In the genomic region with DNA sequence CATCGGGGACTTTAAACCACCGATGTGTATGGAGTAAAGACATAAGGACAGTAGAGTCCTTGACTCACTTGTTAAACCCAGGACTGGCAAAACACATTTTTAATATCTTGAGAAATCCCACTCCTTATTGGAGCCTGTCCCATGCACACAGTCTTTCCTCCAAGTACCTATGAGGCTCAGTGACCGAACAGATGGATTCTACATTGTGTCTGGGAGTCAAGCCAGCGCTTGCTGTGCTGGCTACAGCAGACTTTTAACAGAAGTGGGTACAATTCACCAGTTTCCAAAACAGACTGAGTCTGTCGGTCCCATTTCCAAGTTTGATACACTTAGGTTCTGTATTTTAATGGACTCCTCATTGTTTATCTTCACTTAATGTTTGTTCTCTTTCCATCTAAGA, we compare ENCODE assay signal across 11 mouse cellular contexts.
DNase-seq lines count a peak whose midpoint lies in the region; ATAC-seq lines count a peak whose summit lies in the region.
"Had no signal": no experiment of that assay in that cellular context is flagged by ENCODE, and none has a peak within 500 bp of the region (broad histone marks: within the 10 kb centered on the region; RNA-seq: fewer than 3 reads in every experiment).

No protein-coding gene starts in this region.

- H3K4me2 ChIP-seq in forebrain, embryonic 14.5 days (ENCODE audit: low read length), result no peak overlapping the region
- no peak overlapping the region for H3K4me2 ChIP-seq in forebrain, embryonic 11.5 days (ENCODE audit: low read depth, low read length, severe bottlenecking)
- H3K4me2 ChIP-seq in intestine, embryonic 16.5 days (ENCODE audit: low read depth, low read length), result no peak overlapping the region
- H3K4me2 ChIP-seq: limb, embryonic 15.5 days; neural tube, embryonic 13.5 days had no signal

- ATAC-seq in forebrain, embryonic 14.5 days, result peak; percentile 46; the same call in 1 of the 2 replicates
- ATAC-seq in forebrain, embryonic 11.5 days (replicated peaks; ENCODE audit: low FRiP score), result no peak
- ATAC-seq in intestine, embryonic 16.5 days, result no peak

- H3K27ac ChIP-seq in forebrain, embryonic 14.5 days (ENCODE audit: low read depth, low read length), result no peak overlapping the region
- no peak overlapping the region for H3K27ac ChIP-seq in forebrain, embryonic 11.5 days (ENCODE audit: low read depth, low read length)
- no peak overlapping the region for H3K27ac ChIP-seq in intestine, embryonic 16.5 days (ENCODE audit: low read length)
- H3K27ac ChIP-seq: limb, embryonic 15.5 days; neural tube, embryonic 13.5 days had no signal

- WGBS in forebrain, embryonic 14.5 days, result 84% methylated on average over 5 of the region's 5 CpGs
- 91% methylated on average over 5 of the region's 5 CpGs for WGBS in forebrain, embryonic 11.5 days
- 73% methylated on average over 5 of the region's 5 CpGs for WGBS in intestine, embryonic 16.5 days

- peak; percentile 47 for DNase-seq in forebrain, embryonic 14.5 days (ENCODE audit: low spot score)
- DNase-seq in forebrain, embryonic 11.5 days (ENCODE audit: low spot score), result no peak
- peak; percentile 91 to 95 for DNase-seq in cerebellum, postnatal 36 days
- DNase-seq in layer of hippocampus, postnatal 14 days (ENCODE audit: low spot score in 2 of 2), result peak; percentile 43 to 80
- DNase-seq in right cerebral cortex, postnatal 14 days, result peak; percentile 57
- no peak for DNase-seq in adrenal gland, adult 2 months
- DNase-seq in kidney, postnatal 25 days, result no peak
- DNase-seq: thymus, postnatal 4 days had no signal

- H3K4me1 ChIP-seq in forebrain, embryonic 14.5 days (ENCODE audit: control insufficient read depth, insufficient read depth, low read length), result no peaks in the 10 kb centered on the region
- no peaks in the 10 kb centered on the region for H3K4me1 ChIP-seq in forebrain, embryonic 11.5 days (replicated peaks; ENCODE audit: control insufficient read depth, insufficient read depth, low read length)
- no peaks in the 10 kb centered on the region for H3K4me1 ChIP-seq in intestine, embryonic 16.5 days (ENCODE audit: control insufficient read depth, insufficient read depth, low read length)
- H3K4me1 ChIP-seq: limb, embryonic 15.5 days; neural tube, embryonic 13.5 days had no signal

- no peak overlapping the region for H3K9ac ChIP-seq in forebrain, embryonic 14.5 days (ENCODE audit: low read length)
- H3K9ac ChIP-seq in forebrain, embryonic 11.5 days (ENCODE audit: low read length), result no peak overlapping the region
- no peak overlapping the region for H3K9ac ChIP-seq in intestine, embryonic 16.5 days (ENCODE audit: low read depth, low read length)
- H3K9ac ChIP-seq: limb, embryonic 15.5 days; neural tube, embryonic 13.5 days had no signal

- H3K27me3 ChIP-seq in forebrain, embryonic 14.5 days (replicated peaks; ENCODE audit: control insufficient read depth, insufficient read depth, low read length), result no peaks in the 10 kb centered on the region
- H3K27me3 ChIP-seq in forebrain, embryonic 11.5 days (ENCODE audit: control insufficient read depth, insufficient read depth, low read length), result no peaks in the 10 kb centered on the region
- no peaks in the 10 kb centered on the region for H3K27me3 ChIP-seq in intestine, embryonic 16.5 days (replicated peaks; ENCODE audit: control insufficient read depth, insufficient read depth, low read length)
- H3K27me3 ChIP-seq: limb, embryonic 15.5 days; neural tube, embryonic 13.5 days had no signal

- H3K4me3 ChIP-seq in forebrain, embryonic 14.5 days (ENCODE audit: low read depth, low read length), result no peak overlapping the region
- no peak overlapping the region for H3K4me3 ChIP-seq in forebrain, embryonic 11.5 days (ENCODE audit: low read depth, low read length)
- H3K4me3 ChIP-seq in intestine, embryonic 16.5 days (ENCODE audit: low read length), result no peak overlapping the region
- H3K4me3 ChIP-seq: limb, embryonic 15.5 days; neural tube, embryonic 13.5 days had no signal

- H3K9me3 ChIP-seq in forebrain, embryonic 14.5 days (replicated peaks; ENCODE audit: control insufficient read depth, low read length), result no peaks in the 10 kb centered on the region
- H3K9me3 ChIP-seq in forebrain, embryonic 11.5 days (ENCODE audit: control insufficient read depth, low read length), result no peaks in the 10 kb centered on the region
- no peaks in the 10 kb centered on the region for H3K9me3 ChIP-seq in intestine, embryonic 16.5 days (ENCODE audit: control insufficient read depth, low read length)
- H3K9me3 ChIP-seq: limb, embryonic 15.5 days; neural tube, embryonic 13.5 days had no signal

- no peaks in the 10 kb centered on the region for H3K36me3 ChIP-seq in forebrain, embryonic 14.5 days (ENCODE audit: control insufficient read depth, insufficient read depth, low read length)
- no peaks in the 10 kb centered on the region for H3K36me3 ChIP-seq in forebrain, embryonic 11.5 days (ENCODE audit: control insufficient read depth, insufficient read depth, low read length)
- no peaks in the 10 kb centered on the region for H3K36me3 ChIP-seq in intestine, embryonic 16.5 days (ENCODE audit: control insufficient read depth, insufficient read depth, low read length)
- H3K36me3 ChIP-seq: limb, embryonic 15.5 days; neural tube, embryonic 13.5 days had no signal

Comparison
In these comparisons a context has a peak if more than half of its experiments do, and no peak if none do; other contexts are left out.
1. DNase-seq: peak in forebrain, embryonic 14.5 days (single experiment), cerebellum, postnatal 36 days (2 of 2), layer of hippocampus, postnatal 14 days (2 of 2) and right cerebral cortex, postnatal 14 days (single experiment); none in forebrain, embryonic 11.5 days (single experiment), adrenal gland, adult 2 months (single experiment) and kidney, postnatal 25 days (0 of 2).